Mouse (Mus musculus): ENCODE measurements around the gene Smyd3. TPM values are rescaled to one million over a fixed set of nuclear protein-coding genes. Genes with fewer than 3 reads are reported as not detected.

Gene Smyd3
- polyA plus RNA-seq, 1 experiment from 2014 or later = 20.7 TPM

GRCm38 (mm10) chr1:179211313-179211712 lies 306.5 kb downstream of the Smyd3 start:
- Histone ChIP-seq H3K36me3 (replicated peaks) (no peaks in the 10 kb centered on the region), H3K4me1 (peaks cover 54% of the 10 kb centered on the region), H3K27ac (replicated peaks) (peak overlapping the region; percentile 19; the same call in 1 of the 2 replicates), H3K4me3 (no peak overlapping the region), H3K27me3 (replicated peaks; ENCODE audit: low read depth, poor library complexity, severe bottlenecking) (no peaks in the 10 kb centered on the region), H3K9me3 (no peaks in the 10 kb centered on the region)
- no peak for DNase-seq (ENCODE audit: low spot score)
- WGBS = 82% methylated on average over 4 of the region's 4 CpGs

- no peaks in the 10 kb centered on the region for H3K27me3 ChIP-seq (replicated peaks; ENCODE audit: low read depth, poor library complexity, severe bottlenecking)
- no peak overlapping the region for H3K27ac ChIP-seq (replicated peaks)
Measured at GRCm38 (mm10) chr1:179207846-179208595, 309.8 kb downstream of the Smyd3 start.

GRCm38 (mm10) chr1:179207180-179207741 lies 310.6 kb downstream of the Smyd3 start:
- WGBS = 78% methylated on average over 9 of the region's 9 CpGs
- Histone ChIP-seq H3K27me3 (replicated peaks; ENCODE audit: low read depth, poor library complexity, severe bottlenecking) (no peaks in the 10 kb centered on the region), H3K9me3 (no peaks in the 10 kb centered on the region), H3K4me1 (peaks cover 55% of the 10 kb centered on the region), H3K36me3 (replicated peaks) (no peaks in the 10 kb centered on the region), H3K4me3 (no peak overlapping the region), H3K27ac (replicated peaks) (peak overlapping the region; percentile 40; the same call in 1 of the 2 replicates)
- DNase-seq (ENCODE audit: low spot score) = no peak

More at GRCm38 (mm10) chr1:179207846-179208595, 309.8 kb downstream of the Smyd3 start:
- Histone ChIP-seq H3K4me1 (peaks cover 58% of the 10 kb centered on the region), H3K36me3 (replicated peaks) (no peaks in the 10 kb centered on the region), H3K9me3 (no peaks in the 10 kb centered on the region), H3K4me3 (no peak overlapping the region)
- WGBS = 81% methylated on average over 12 of the region's 12 CpGs
- DNase-seq (ENCODE audit: low spot score) = no peak

- no peaks in the 10 kb centered on the region for H3K9me3 ChIP-seq
- H3K27ac ChIP-seq (replicated peaks) = peak overlapping the region; percentile 83
- peaks cover 31% of the 10 kb centered on the region for H3K4me1 ChIP-seq
- no peaks in the 10 kb centered on the region for H3K36me3 ChIP-seq (replicated peaks)
- no peak overlapping the region for H3K4me3 ChIP-seq
- peak; percentile 44 for DNase-seq (ENCODE audit: low spot score)
- 76% methylated on average over 9 of the region's 9 CpGs for WGBS
- H3K27me3 ChIP-seq (replicated peaks; ENCODE audit: low read depth, poor library complexity, severe bottlenecking) = no peaks in the 10 kb centered on the region
Measured at GRCm38 (mm10) chr1:179198517-179199200, 319.2 kb downstream of the Smyd3 start.

GRCm38 (mm10) chr1:179197821-179198516 lies 319.9 kb downstream of the Smyd3 start:
- Histone ChIP-seq H3K4me3 (no peak overlapping the region), H3K4me1 (peaks cover 31% of the 10 kb centered on the region), H3K27ac (replicated peaks) (peak overlapping the region; percentile 83), H3K9me3 (no peaks in the 10 kb centered on the region), H3K27me3 (replicated peaks; ENCODE audit: low read depth, poor library complexity, severe bottlenecking) (no peaks in the 10 kb centered on the region), H3K36me3 (replicated peaks) (no peaks in the 10 kb centered on the region)
- peak; percentile 59 for DNase-seq (ENCODE audit: low spot score)
- WGBS = 45% methylated on average over 11 of the region's 11 CpGs

GRCm38 (mm10) chr1:179197156-179197555 lies 320.7 kb downstream of the Smyd3 start:
- Histone ChIP-seq H3K27ac (replicated peaks) (peak overlapping the region; percentile 51; the same call in 1 of the 2 replicates), H3K4me3 (no peak overlapping the region), H3K9me3 (no peaks in the 10 kb centered on the region), H3K36me3 (replicated peaks) (no peaks in the 10 kb centered on the region), H3K4me1 (peaks cover 25% of the 10 kb centered on the region), H3K27me3 (replicated peaks; ENCODE audit: low read depth, poor library complexity, severe bottlenecking) (no peaks in the 10 kb centered on the region)
- DNase-seq (ENCODE audit: low spot score) = no peak
- WGBS = 76% methylated on average over 4 of the region's 4 CpGs

GRCm38 (mm10) chr1:179196422-179196821 lies 321.4 kb downstream of the Smyd3 start:
- Histone ChIP-seq H3K4me3 (no peak overlapping the region), H3K27ac (replicated peaks) (no peak overlapping the region), H3K4me1 (peaks cover 23% of the 10 kb centered on the region), H3K36me3 (replicated peaks) (no peaks in the 10 kb centered on the region), H3K9me3 (no peaks in the 10 kb centered on the region), H3K27me3 (replicated peaks; ENCODE audit: low read depth, poor library complexity, severe bottlenecking) (no peaks in the 10 kb centered on the region)
- DNase-seq (ENCODE audit: low spot score) = no peak

- Histone ChIP-seq H3K27me3 (replicated peaks; ENCODE audit: low read depth, poor library complexity, severe bottlenecking) (no peaks in the 10 kb centered on the region), H3K4me1 (peaks cover 18% of the 10 kb centered on the region), H3K4me3 (no peak overlapping the region), H3K36me3 (replicated peaks) (no peaks in the 10 kb centered on the region), H3K27ac (replicated peaks) (no peak overlapping the region), H3K9me3 (no peaks in the 10 kb centered on the region)
- 90% methylated on average over 11 of the region's 11 CpGs for WGBS
- DNase-seq (ENCODE audit: low spot score) = no peak
Measured at GRCm38 (mm10) chr1:179192781-179193180, 325.1 kb downstream of the Smyd3 start.

GRCm38 (mm10) chr1:179190837-179191236 lies 327.0 kb downstream of the Smyd3 start:
- Histone ChIP-seq H3K4me3 (no peak overlapping the region), H3K4me1 (peaks cover 7% of the 10 kb centered on the region; the same call in 1 of the 2 replicates), H3K36me3 (replicated peaks) (no peaks in the 10 kb centered on the region), H3K9me3 (no peaks in the 10 kb centered on the region), H3K27me3 (replicated peaks; ENCODE audit: low read depth, poor library complexity, severe bottlenecking) (no peaks in the 10 kb centered on the region), H3K27ac (replicated peaks) (no peak overlapping the region)
- DNase-seq (ENCODE audit: low spot score) = no peak
- 87% methylated on average over 2 of the region's 2 CpGs for WGBS

GRCm38 (mm10) chr1:179187171-179187570 lies 330.7 kb downstream of the Smyd3 start:
- no peaks in the 10 kb centered on the region for H3K27me3 ChIP-seq (replicated peaks; ENCODE audit: low read depth, poor library complexity, severe bottlenecking)
- H3K36me3 ChIP-seq (replicated peaks) = no peaks in the 10 kb centered on the region
- H3K27ac ChIP-seq (replicated peaks) = no peak overlapping the region
- no peaks in the 10 kb centered on the region for H3K9me3 ChIP-seq
- DNase-seq (ENCODE audit: low spot score) = no peak
- H3K4me1 ChIP-seq = peaks cover 8% of the 10 kb centered on the region
- WGBS = 93% methylated on average over 3 of the region's 3 CpGs
- H3K4me3 ChIP-seq = no peak overlapping the region

GRCm38 (mm10) chr1:179184631-179185030 lies 333.2 kb downstream of the Smyd3 start:
- no peak for DNase-seq (ENCODE audit: low spot score)
- H3K4me1 ChIP-seq = peaks cover 8% of the 10 kb centered on the region; the same call in 1 of the 2 replicates

GRCm38 (mm10) chr1:179183499-179183898 lies 334.3 kb downstream of the Smyd3 start:
- peaks cover 8% of the 10 kb centered on the region; the same call in 1 of the 2 replicates for H3K4me1 ChIP-seq

More at GRCm38 (mm10) chr1:179184631-179185030, 333.2 kb downstream of the Smyd3 start:
- H3K27ac ChIP-seq (replicated peaks) = no peak overlapping the region
- WGBS = 92% methylated on average over 4 of the region's 4 CpGs
- no peaks in the 10 kb centered on the region for H3K27me3 ChIP-seq (replicated peaks; ENCODE audit: low read depth, poor library complexity, severe bottlenecking)
- H3K9me3 ChIP-seq = no peaks in the 10 kb centered on the region
- H3K4me3 ChIP-seq = no peak overlapping the region
- no peaks in the 10 kb centered on the region for H3K36me3 ChIP-seq (replicated peaks)

More at GRCm38 (mm10) chr1:179183499-179183898, 334.3 kb downstream of the Smyd3 start:
- Histone ChIP-seq H3K36me3 (replicated peaks) (no peaks in the 10 kb centered on the region), H3K27ac (replicated peaks) (no peak overlapping the region), H3K4me3 (no peak overlapping the region), H3K9me3 (no peaks in the 10 kb centered on the region), H3K27me3 (replicated peaks; ENCODE audit: low read depth, poor library complexity, severe bottlenecking) (no peaks in the 10 kb centered on the region)
- WGBS = 89% methylated on average over 6 of the region's 6 CpGs
- DNase-seq (ENCODE audit: low spot score) = no peak

All from embryonic facial prominence, embryonic 10.5 days (tissue).